Mouse (Mus musculus) E14TG2a.4 (cell line): Measurements from ENCODE around the gene Tcam1.

Experiments used
- CTCF ChIP-seq: conservative IDR thresholded peaks from 2 replicates; pipeline ENCODE4 v1.5.1; 2014; ENCODE audit warnings: low read length
- NANOG ChIP-seq: IDR thresholded peaks from 2 replicates; pipeline ENCODE4 v1.6.1; 2014; ENCODE audit warnings: borderline replicate concordance, low read length, mixed read lengths
- POU5F1 ChIP-seq: IDR thresholded peaks from 2 replicates; pipeline ENCODE4 v1.6.1; 2014; ENCODE audit warnings: low read length, borderline replicate concordance

DNA sequence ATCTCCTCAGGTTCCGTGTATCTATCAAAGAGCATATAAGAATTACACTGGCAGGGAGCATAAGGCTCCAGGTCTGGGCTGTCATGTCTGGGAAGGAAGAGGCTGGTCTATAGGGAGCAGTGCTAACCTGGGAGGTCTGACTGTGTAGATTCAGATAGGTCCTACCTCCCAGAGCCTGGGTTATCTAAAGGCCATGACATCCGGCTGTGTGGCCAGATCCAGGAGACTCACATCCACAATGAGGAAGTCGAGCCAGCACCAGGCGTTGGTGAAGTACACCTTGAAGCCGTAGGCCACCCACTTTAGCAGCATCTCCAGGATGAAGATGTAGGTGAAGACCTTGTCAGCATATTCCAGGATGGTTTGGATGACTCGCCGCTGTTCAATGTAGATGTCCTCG is 50.0 kb downstream of the Tcam1 start:
- TF ChIP-seq CTCF: no peak
- no peak for TF ChIP-seq NANOG
- no peak for TF ChIP-seq POU5F1
